Mouse (Mus musculus) bone marrow, adult 2 months (tissue): ENCODE results near the gene Cd209a.

Experiments
- CTCF ChIP-seq: fragments of 200-500 bp; IDR thresholded peaks from 2 replicates; pipeline ENCODE4 v1.5.1; 2011; ENCODE audit warnings: low read length, control low read depth; ENCODE audit not compliant: control insufficient read depth, insufficient read depth
- POLR2A ChIP-seq: fragments of 200-500 bp; IDR thresholded peaks from 2 replicates; pipeline ENCODE4 v1.6.1; 2011; ENCODE audit warnings: low read depth, mild to moderate bottlenecking, control low read depth, low read length, borderline replicate concordance; ENCODE audit not compliant: control insufficient read depth

DNA sequence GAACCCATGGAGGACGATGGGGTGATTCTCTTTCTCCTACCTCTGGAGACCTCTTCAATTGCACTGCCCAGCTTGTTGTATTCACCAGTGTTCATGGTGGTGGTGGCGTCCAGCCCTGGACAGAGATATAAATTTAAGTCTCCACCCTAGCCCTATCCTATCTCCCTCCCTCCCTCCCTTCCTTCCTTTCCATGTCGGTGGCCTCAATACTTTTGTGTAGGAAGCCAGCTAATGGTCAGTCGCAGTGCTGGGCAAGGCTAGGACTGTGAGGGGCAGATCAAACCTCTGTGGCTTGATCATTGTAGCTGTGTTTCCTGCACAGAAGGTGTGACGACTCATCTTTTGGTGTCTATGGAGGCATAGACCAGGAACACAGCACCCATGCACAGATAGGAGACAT, 28.2 kb downstream of the Cd209a start, which contains the start of gene Clec4g:
- TF ChIP-seq CTCF (no peak), POLR2A (no peak)
